Mouse (Mus musculus) embryonic facial prominence, embryonic 13.5 days (tissue): ENCODE data around the gene Spop. TPM values are rescaled to one million over a fixed set of nuclear protein-coding genes. Genes with fewer than 3 reads are reported as not detected.

Experiments
- ATAC-seq: fragments of 200-750 bp; cut with Nextera tagmentation; 2 replicates; pipeline ENCODE4 v1.8.0; 2017; ENCODE audit warnings: low read depth; ENCODE audit not compliant: insufficient number of reproducible peaks, insufficient read depth, low FRiP score, low TSS enrichment
- H3K27ac ChIP-seq: fragments of 300-500 bp; sonication (generic); 2 replicates; pipeline ENCODE4 v1.5.1; 2015; ENCODE audit warnings: moderate library complexity, mild to moderate bottlenecking, inconsistent platforms
- H3K27me3 ChIP-seq: fragments of 300-500 bp; sonication (generic); 2 replicates; pipeline ENCODE4 v1.6.1; 2015; ENCODE audit warnings: mild to moderate bottlenecking, inconsistent platforms
- H3K36me3 ChIP-seq: fragments of 300-500 bp; sonication (generic); 2 replicates; pipeline ENCODE4 v1.6.1; 2015; ENCODE audit warnings: mild to moderate bottlenecking, inconsistent platforms
- H3K4me1 ChIP-seq: fragments of 300-500 bp; sonication (generic); 2 replicates; pipeline ENCODE4 v1.6.1; 2015; ENCODE audit warnings: inconsistent platforms
- H3K4me2 ChIP-seq: fragments of 300-500 bp; sonication (generic); 2 replicates; pipeline ENCODE4 v1.6.1; 2015; ENCODE audit warnings: moderate library complexity, mild to moderate bottlenecking, inconsistent platforms
- H3K4me3 ChIP-seq: fragments of 300-500 bp; sonication (generic); 2 replicates; pipeline ENCODE4 v1.5.1; 2015; ENCODE audit warnings: mild to moderate bottlenecking, inconsistent platforms
- H3K9ac ChIP-seq: fragments of 300-500 bp; sonication (generic); 2 replicates; pipeline ENCODE4 v1.6.1; 2015; ENCODE audit warnings: mild to moderate bottlenecking, inconsistent platforms
- H3K9me3 ChIP-seq: fragments of 300-500 bp; sonication (generic); 2 replicates; pipeline ENCODE4 v1.6.1; 2016; ENCODE audit warnings: inconsistent platforms
- WGBS: fragments of 180-500 bp; shearing (Covaris S2); methylation state at CpG from one replicate; pipeline ENCODE4 v1.1.7; 2015; ENCODE audit warnings: mixed read lengths; 5-methylcytosine and 5-hydroxymethylcytosine counted together
- polyA plus RNA-seq: library from polyadenylated mRNA; unstranded; fragments of >200 nt; fragmentation: Nextera tagmentation; extraction: Ambion mirVana; gene quantifications from 2 replicates; pipeline ENCODE4 v1.2.1, GENCODE M21; 2015

Spop gene
- polyA plus RNA-seq, 1 experiment from 2014 or later: 147 TPM

DNA sequence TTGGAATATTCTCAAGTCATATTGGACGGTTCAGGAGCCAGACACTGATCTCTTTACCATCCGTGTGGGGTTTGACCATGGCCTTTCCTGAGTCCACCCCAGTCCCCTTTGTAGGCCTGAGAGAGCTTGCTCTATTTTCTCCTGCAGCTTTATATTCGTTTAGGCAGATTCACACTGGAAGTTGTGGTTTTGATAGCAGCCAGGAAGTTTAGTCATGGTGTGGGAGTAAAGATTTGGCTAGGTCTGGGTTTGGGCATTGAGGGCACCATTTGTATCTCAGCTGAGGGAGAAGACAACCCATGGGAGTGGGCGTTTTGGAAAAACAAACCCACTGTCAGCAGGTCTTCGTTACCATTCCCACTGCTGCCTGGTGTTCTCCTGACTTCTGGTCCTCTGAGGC, 34.3 kb upstream of the Spop start:
- Histone ChIP-seq H3K27me3 (no peaks in the 10 kb centered on the region), H3K4me3 (no peak overlapping the region), H3K27ac (no peak overlapping the region), H3K4me1 (no peaks in the 10 kb centered on the region), H3K9ac (no peak overlapping the region), H3K4me2 (no peak overlapping the region), H3K36me3 (peaks cover 72% of the 10 kb centered on the region), H3K9me3 (no peaks in the 10 kb centered on the region)
- no peak for ATAC-seq
- 82% methylated on average over 5 of the region's 5 CpGs for WGBS

- Histone ChIP-seq H3K4me2 (no peak overlapping the region), H3K36me3 (peaks cover 61% of the 10 kb centered on the region), H3K4me1 (peaks cover 4% of the 10 kb centered on the region), H3K9me3 (no peaks in the 10 kb centered on the region), H3K9ac (no peak overlapping the region), H3K4me3 (no peak overlapping the region), H3K27me3 (no peaks in the 10 kb centered on the region), H3K27ac (no peak overlapping the region)
- WGBS: 85% methylated on average over 7 of the region's 7 CpGs
- no peak for ATAC-seq
Measured at GRCm38 (mm10) chr11:95380711-95381110, 33.2 kb upstream of the Spop start.

DNA sequence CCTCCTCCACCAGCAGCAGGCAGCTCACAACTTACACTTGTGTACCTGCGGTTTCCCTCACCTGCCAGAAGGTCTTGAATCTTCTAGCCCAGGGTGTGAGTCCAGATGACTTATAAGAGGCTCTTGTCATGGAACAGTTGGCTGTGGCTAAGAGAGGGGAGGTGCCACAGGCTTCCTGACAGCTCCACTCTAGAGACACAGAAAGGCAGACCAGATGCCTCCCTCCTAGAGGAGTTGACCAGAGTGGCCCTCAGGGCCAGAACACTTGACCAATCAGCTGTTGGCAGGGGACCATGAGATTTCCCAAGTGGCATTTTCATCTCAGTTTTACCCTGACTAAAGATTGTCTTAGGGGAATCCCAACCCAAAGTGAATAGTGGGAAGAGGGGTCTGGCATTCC, 32.7 kb upstream of the Spop start:
- no peak overlapping the region for H3K27ac ChIP-seq
- no peak overlapping the region for H3K9ac ChIP-seq
- H3K36me3 ChIP-seq: peaks cover 56% of the 10 kb centered on the region
- H3K4me3 ChIP-seq: no peak overlapping the region
- H3K4me1 ChIP-seq: peaks cover 8% of the 10 kb centered on the region
- H3K4me2 ChIP-seq: no peak overlapping the region
- WGBS: 92% methylated on average over 1 of the region's 1 CpGs
- no peaks in the 10 kb centered on the region for H3K27me3 ChIP-seq
- H3K9me3 ChIP-seq: no peaks in the 10 kb centered on the region
- no peak for ATAC-seq

GRCm38 (mm10) chr11:95383331-95383986, 30.4 kb upstream of the Spop start:
- Histone ChIP-seq H3K4me3 (no peak overlapping the region), H3K4me2 (no peak overlapping the region), H3K36me3 (peaks cover 57% of the 10 kb centered on the region), H3K9me3 (no peaks in the 10 kb centered on the region), H3K27ac (no peak overlapping the region), H3K27me3 (no peaks in the 10 kb centered on the region), H3K4me1 (peaks cover 8% of the 10 kb centered on the region), H3K9ac (no peak overlapping the region)
- 80% methylated on average over 5 of the region's 5 CpGs for WGBS
- no peak for ATAC-seq

DNA sequence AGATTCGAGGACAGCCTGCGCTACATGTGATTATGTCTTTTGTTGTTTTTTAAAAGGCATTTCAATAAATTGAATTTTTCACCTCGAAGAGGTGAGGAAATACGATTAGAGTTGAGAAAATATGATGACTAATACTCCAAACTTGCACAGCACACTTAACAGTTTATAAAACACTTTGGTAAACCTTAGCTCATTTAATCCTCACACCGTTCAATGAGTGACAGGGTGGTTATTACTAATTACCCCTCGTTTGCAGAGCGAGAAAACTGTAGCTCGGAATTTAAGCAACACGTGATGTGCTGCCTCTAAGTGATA, 29.9 kb upstream of the Spop start:
- WGBS: 41% methylated on average over 9 of the region's 9 CpGs
- Histone ChIP-seq H3K27me3 (no peaks in the 10 kb centered on the region), H3K27ac (0 out of 2 replicates have a peak overlapping the region, but pooled peaks have one; percentile 88), H3K9ac (peak overlapping the region; percentile 63; the same call in 1 of the 2 replicates), H3K4me2 (peak overlapping the region; percentile 65), H3K9me3 (no peaks in the 10 kb centered on the region), H3K4me1 (peaks cover 8% of the 10 kb centered on the region), H3K4me3 (peak overlapping the region; percentile 91), H3K36me3 (peaks cover 57% of the 10 kb centered on the region)
- ATAC-seq: no peak

DNA sequence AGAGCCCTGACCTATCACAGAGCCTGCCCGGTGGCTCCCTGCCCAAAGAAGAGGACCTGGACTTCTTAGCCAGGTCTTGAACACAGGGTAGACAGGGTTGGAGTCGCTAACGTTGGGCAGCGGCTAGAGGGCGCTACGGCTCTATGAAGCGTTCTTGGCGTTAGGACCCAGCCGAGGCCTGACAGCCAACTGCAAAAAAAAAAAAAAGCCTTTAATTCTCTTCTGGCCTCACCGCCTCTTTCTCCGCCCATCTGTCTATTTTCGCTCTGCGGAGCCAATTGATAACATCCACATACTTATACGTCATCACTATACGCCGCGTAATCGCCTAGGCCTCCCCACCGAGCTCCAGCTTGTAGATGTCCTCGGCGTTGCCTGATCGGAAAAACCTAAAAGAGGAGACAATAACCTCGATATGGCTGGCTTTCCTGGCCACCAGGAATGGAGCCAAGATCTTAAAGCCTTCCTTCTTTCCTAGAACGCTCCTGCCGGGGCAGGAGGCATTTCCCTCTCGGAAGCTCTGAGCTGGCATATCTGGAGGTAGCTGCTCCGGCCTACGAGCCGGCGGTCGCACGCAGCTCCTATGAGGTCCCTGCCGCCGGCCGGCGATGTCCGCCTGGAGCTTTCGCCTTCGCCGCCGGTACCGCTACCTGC, 29.4 kb upstream of the Spop start, which contains the start of gene Slc35b1:
Slc35b1 (plus strand) TSS at position 374 of the 654 bp plus-strand sequence.
- Histone ChIP-seq H3K36me3 (peaks cover 57% of the 10 kb centered on the region), H3K27ac (peak within 1 kb of the TSS; percentile 88), H3K4me2 (peak within 1 kb of the TSS; percentile 65), H3K9me3 (no peaks in the 10 kb centered on the region), H3K9ac (peak within 1 kb of the TSS; percentile 90), H3K4me3 (peak within 1 kb of the TSS; percentile 91), H3K27me3 (no peaks in the 10 kb centered on the region), H3K4me1 (peaks cover 8% of the 10 kb centered on the region)
- under 1% methylated on average over 42 of the region's 42 CpGs for whole genome bisulfite sequencing
- ATAC-seq: peak; percentile 87

GRCm38 (mm10) chr11:95384973-95385320, 28.9 kb upstream of the Spop start:
- H3K4me3 ChIP-seq: peak overlapping the region; percentile 91
- H3K9ac ChIP-seq: peak overlapping the region; percentile 90
- H3K9me3 ChIP-seq: no peaks in the 10 kb centered on the region
- under 1% methylated on average over 14 of the region's 14 CpGs for WGBS
- no peaks in the 10 kb centered on the region for H3K27me3 ChIP-seq
- peak overlapping the region; percentile 65 for H3K4me2 ChIP-seq
- peaks cover 58% of the 10 kb centered on the region for H3K36me3 ChIP-seq
- H3K27ac ChIP-seq: peak overlapping the region; percentile 88
- H3K4me1 ChIP-seq: peaks cover 8% of the 10 kb centered on the region
- no peak for ATAC-seq

DNA sequence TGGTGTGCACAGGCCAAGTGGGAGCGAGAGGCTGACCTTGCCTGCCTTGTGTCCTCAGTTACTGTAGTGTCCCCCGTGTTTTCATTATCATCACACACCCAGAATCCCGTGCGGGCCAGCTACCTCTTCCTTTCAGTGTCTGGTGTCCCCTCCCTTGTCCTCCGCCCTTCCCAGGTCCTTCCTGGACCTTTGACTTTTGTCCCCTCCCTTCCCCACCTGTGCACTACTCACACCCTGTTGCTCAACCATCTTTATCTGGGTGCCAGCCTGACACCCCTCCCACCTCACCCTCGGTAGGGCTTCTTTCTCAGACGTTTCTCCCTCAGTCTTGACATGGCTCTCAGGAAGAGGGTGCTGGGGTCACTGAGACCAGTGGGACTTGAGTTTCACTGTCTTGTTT, 26.5 kb upstream of the Spop start:
- no peak for ATAC-seq
- Histone ChIP-seq H3K36me3 (peaks cover 61% of the 10 kb centered on the region), H3K4me1 (peaks cover 15% of the 10 kb centered on the region), H3K9ac (no peak overlapping the region), H3K4me3 (no peak overlapping the region), H3K4me2 (no peak overlapping the region), H3K27ac (no peak overlapping the region), H3K27me3 (no peaks in the 10 kb centered on the region), H3K9me3 (no peaks in the 10 kb centered on the region)
- WGBS: 90% methylated on average over 7 of the region's 7 CpGs

DNA sequence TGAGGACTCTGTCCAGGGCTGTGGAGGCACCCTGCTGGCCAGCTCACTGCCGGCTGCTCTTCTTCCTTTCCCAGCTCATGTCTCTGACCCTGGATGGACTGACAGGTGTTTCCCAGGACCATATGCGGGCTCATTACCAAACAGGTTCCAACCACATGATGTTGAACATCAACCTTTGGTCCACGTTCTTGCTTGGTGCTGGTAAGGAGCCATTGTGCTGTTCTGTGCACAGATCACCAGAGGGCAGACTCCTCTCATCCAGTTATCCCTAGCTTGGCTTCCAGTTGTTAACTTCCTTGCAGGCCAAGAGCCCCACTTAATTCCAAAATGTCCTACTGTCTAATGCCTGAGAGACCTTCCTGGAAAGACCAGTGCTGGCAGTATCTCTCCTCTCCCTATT, 24.9 kb upstream of the Spop start:
- Histone ChIP-seq H3K4me1 (peaks cover 30% of the 10 kb centered on the region), H3K27ac (no peak overlapping the region), H3K36me3 (peaks cover 61% of the 10 kb centered on the region), H3K4me3 (no peak overlapping the region), H3K27me3 (no peaks in the 10 kb centered on the region), H3K9me3 (no peaks in the 10 kb centered on the region), H3K4me2 (no peak overlapping the region), H3K9ac (no peak overlapping the region)
- 71% methylated on average over 3 of the region's 3 CpGs for WGBS
- no peak for ATAC-seq

DNA sequence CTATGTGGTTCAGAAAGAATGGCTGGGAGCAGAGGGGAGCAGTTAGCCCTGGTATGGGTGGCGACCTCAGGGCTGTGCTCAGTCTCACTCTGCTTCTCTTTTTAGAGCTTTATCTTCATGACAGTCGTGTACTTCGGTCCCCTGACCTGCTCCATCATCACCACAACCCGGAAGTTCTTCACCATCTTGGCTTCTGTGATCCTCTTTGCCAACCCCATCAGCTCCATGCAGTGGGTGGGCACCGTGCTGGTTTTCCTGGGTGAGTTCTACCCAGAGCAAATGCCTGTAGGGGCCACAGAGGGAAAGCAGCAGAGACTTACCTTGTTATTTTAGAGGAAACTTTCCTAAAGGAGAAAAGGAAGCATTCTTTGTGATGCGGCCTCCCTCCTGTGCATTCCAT, 23.5 kb upstream of the Spop start:
- Histone ChIP-seq H3K9ac (no peak overlapping the region), H3K36me3 (peaks cover 61% of the 10 kb centered on the region), H3K27ac (no peak overlapping the region), H3K4me1 (peaks cover 32% of the 10 kb centered on the region), H3K9me3 (no peaks in the 10 kb centered on the region), H3K4me3 (no peak overlapping the region), H3K27me3 (no peaks in the 10 kb centered on the region), H3K4me2 (no peak overlapping the region)
- 94% methylated on average over 6 of the region's 6 CpGs for WGBS
- no peak for ATAC-seq

- no peaks in the 10 kb centered on the region for H3K27me3 ChIP-seq
- 65% methylated on average over 4 of the region's 4 CpGs for WGBS
- H3K36me3 ChIP-seq: peaks cover 61% of the 10 kb centered on the region
- H3K4me2 ChIP-seq: no peak overlapping the region
- no peak overlapping the region for H3K27ac ChIP-seq
- H3K4me1 ChIP-seq: peaks cover 25% of the 10 kb centered on the region
- no peak for ATAC-seq
- H3K9me3 ChIP-seq: no peaks in the 10 kb centered on the region
- H3K4me3 ChIP-seq: no peak overlapping the region
- H3K9ac ChIP-seq: no peak overlapping the region
Measured at GRCm38 (mm10) chr11:95391201-95391600, 22.7 kb upstream of the Spop start.

DNA sequence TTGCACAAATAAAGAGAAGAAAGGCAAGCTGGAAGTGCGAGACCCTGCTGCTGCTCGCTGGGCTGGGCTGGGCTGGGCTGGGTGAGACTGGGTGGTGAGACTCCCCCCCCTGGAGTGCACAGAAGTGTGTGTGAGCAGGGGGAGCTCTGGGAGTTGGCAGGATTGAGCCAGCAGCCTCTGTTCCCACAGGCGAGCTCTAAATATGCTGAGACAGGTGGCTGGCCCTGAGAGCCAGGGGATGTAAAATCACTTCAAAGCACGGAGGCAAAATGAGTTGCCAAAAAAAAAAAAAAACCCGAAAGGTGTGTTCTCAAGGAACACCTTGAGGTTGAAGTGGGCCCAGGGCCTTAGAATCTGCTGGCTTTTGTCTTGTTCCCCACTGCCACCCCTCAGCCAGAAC, 22.1 kb upstream of the Spop start:
- Histone ChIP-seq H3K27me3 (no peaks in the 10 kb centered on the region), H3K36me3 (peaks cover 56% of the 10 kb centered on the region), H3K4me3 (no peak overlapping the region), H3K9ac (no peak overlapping the region), H3K27ac (peak overlapping the region; percentile 83), H3K4me2 (0 out of 2 replicates have a peak overlapping the region, but pooled peaks have one; percentile 22), H3K9me3 (no peaks in the 10 kb centered on the region), H3K4me1 (peaks cover 25% of the 10 kb centered on the region)
- ATAC-seq: no peak
- 58% methylated on average over 5 of the region's 5 CpGs for WGBS
